Comparison of ENCODE assay signal across 27 mouse cellular contexts in genomic region chr9:81956858-81957257, GRCm38 (mm10).
DNase-seq lines count a peak whose midpoint lies in the region; ATAC-seq and TF ChIP-seq lines count a peak whose summit lies in the region.
"Had no signal": no experiment of that assay in that cellular context is flagged by ENCODE, and none has a peak within 500 bp of the region (broad histone marks: within the 10 kb centered on the region; RNA-seq: fewer than 3 reads in every experiment).

No protein-coding gene starts in this region.

- no peaks in the 10 kb centered on the region for H3K27me3 ChIP-seq in liver, postnatal 0 days (ENCODE audit: insufficient read depth, low read length)
- H3K27me3 ChIP-seq: CH12.LX; embryonic facial prominence, embryonic 13.5 days; embryonic facial prominence, embryonic 15.5 days; forebrain, embryonic 12.5 days had no signal

- H3K4me2 ChIP-seq in liver, postnatal 0 days (ENCODE audit: low read depth, low read length) = no peak overlapping the region
- H3K4me2 ChIP-seq: embryonic facial prominence, embryonic 13.5 days; embryonic facial prominence, embryonic 15.5 days; forebrain, embryonic 12.5 days had no signal

- no peak for DNase-seq in liver, postnatal 0 days
- DNase-seq in liver = no peak
- DNase-seq in Muller cell, postnatal 12 days (ENCODE audit: inconsistent ontology term) = peak; percentile 47
- no peak for DNase-seq in urinary bladder, postnatal 14 days (ENCODE audit: low spot score)
- no peak for DNase-seq in thymus, postnatal 10 days (ENCODE audit: low spot score in 2 of 2)
- no peak for DNase-seq in left cerebral cortex, adult 2 months (ENCODE audit: extremely low spot score in 1 of 2, low spot score in 2 of 2)
- DNase-seq: adrenal gland, adult 2 months; adrenal gland, postnatal 10 days; adrenal gland, postnatal 25 days; B cell, adult 2 months; cerebellum, adult 11 months; cerebellum, adult 18-20 months; cerebellum, adult 8-10 months; cerebellum, postnatal 10 days; cerebellum, postnatal 25 days; embryo, embryonic 11 days had no signal

- no peak overlapping the region for H3K4me3 ChIP-seq in liver, postnatal 0 days (ENCODE audit: low read depth, low read length)
- H3K4me3 ChIP-seq in left cerebral cortex, adult 2 months = no peak overlapping the region
- H3K4me3 ChIP-seq: embryonic facial prominence, embryonic 13.5 days; embryonic facial prominence, embryonic 15.5 days; erythroblast, embryonic 14.5 days; forebrain, embryonic 10.5 days; forebrain, embryonic 12.5 days had no signal

- H3K27ac ChIP-seq in liver, postnatal 0 days (ENCODE audit: low read depth) = no peak overlapping the region
- no peak overlapping the region for H3K27ac ChIP-seq in left cerebral cortex, adult 2 months
- H3K27ac ChIP-seq: embryonic facial prominence, embryonic 13.5 days; embryonic facial prominence, embryonic 15.5 days; forebrain, embryonic 10.5 days; forebrain, embryonic 12.5 days had no signal

- no peak overlapping the region for H3K9ac ChIP-seq in liver, postnatal 0 days (replicated peaks)
- H3K9ac ChIP-seq: embryonic facial prominence, embryonic 13.5 days; embryonic facial prominence, embryonic 15.5 days; forebrain, embryonic 12.5 days had no signal

- peak; percentile 47; the same call in 1 of the 2 replicates for ATAC-seq in liver, postnatal 0 days
- peak; percentile 24; the same call in 1 of the 2 replicates for ATAC-seq in megakaryocyte, adult 5-6 weeks (ENCODE audit: poor library complexity, severe bottlenecking)
- ATAC-seq in megakaryocyte-erythroid progenitor cell, adult 5-6 weeks (replicated peaks; ENCODE audit: low FRiP score, low TSS enrichment, poor library complexity, severe bottlenecking) = peak; percentile 99
- ATAC-seq: CD4-positive, CD25-positive, alpha-beta regulatory T cell, adult 4 months; forebrain, embryonic 14.5 days; forebrain, embryonic 16.5 days had no signal

- no peaks in the 10 kb centered on the region for H3K9me3 ChIP-seq in liver, postnatal 0 days (ENCODE audit: low read length)
- H3K9me3 ChIP-seq: embryonic facial prominence, embryonic 13.5 days; embryonic facial prominence, embryonic 15.5 days; forebrain, embryonic 10.5 days; forebrain, embryonic 12.5 days had no signal

- intact Hi-C loops in left cerebral cortex, adult 2 months (cut with DNase I) = no loop called here

- no peak for TF ChIP-seq EP300 in liver, postnatal 0 days (IDR thresholded peaks at IDR 0.05; ENCODE audit: low read depth)

- 53% methylated on average over 3 of the region's 3 CpGs for WGBS in liver, postnatal 0 days (ENCODE audit: insufficient replicate concordance)

- H3K4me1 ChIP-seq in liver, postnatal 0 days (ENCODE audit: insufficient read depth) = no peaks in the 10 kb centered on the region
- H3K4me1 ChIP-seq: embryonic facial prominence, embryonic 13.5 days; embryonic facial prominence, embryonic 15.5 days; forebrain, embryonic 10.5 days; forebrain, embryonic 12.5 days had no signal

- TF ChIP-seq CTCF in liver, postnatal 0 days (IDR thresholded peaks at IDR 0.05; ENCODE audit: low read depth) = no peak
- TF ChIP-seq CTCF in left cerebral cortex, adult 2 months (IDR thresholded peaks at IDR 0.05) = no peak

- no peaks in the 10 kb centered on the region for H3K36me3 ChIP-seq in liver, postnatal 0 days (replicated peaks; ENCODE audit: insufficient read depth, low read length)
- H3K36me3 ChIP-seq: embryonic facial prominence, embryonic 13.5 days; embryonic facial prominence, embryonic 15.5 days; forebrain, embryonic 10.5 days; forebrain, embryonic 12.5 days had no signal

Comparison
In these comparisons a context has a peak if more than half of its experiments do, and no peak if none do; other contexts are left out.
1. ATAC-seq: peak in every context shown above with its lines; median percentile 99 in megakaryocyte-erythroid progenitor cell, adult 5-6 weeks; 47 in liver, postnatal 0 days; 24 in megakaryocyte, adult 5-6 weeks.